Mouse (Mus musculus): ENCODE data around the gene BC052040.

- TF ChIP-seq CTCF (IDR thresholded peaks at IDR 0.05; ENCODE audit: low read depth) (no peak), EP300 (IDR thresholded peaks at IDR 0.05; ENCODE audit: low read depth) (no peak)
Measured at GRCm38 (mm10) chr2:115724726-115725125, 143.2 kb downstream of the BC052040 start.
